Mouse (Mus musculus): ENCODE data around the gene Nt5c. TPM values are rescaled to one million over a fixed set of nuclear protein-coding genes. Genes with fewer than 3 reads are reported as not detected.
"Not testable (repeated sequence)": the region's sequence is repeated elsewhere in the genome, so short reads cannot be mapped to it uniquely, and the experiment has no call there.

Gene Nt5c
- polyA plus RNA-seq, 1 experiment from 2014 or later: 67.4 TPM

DNA sequence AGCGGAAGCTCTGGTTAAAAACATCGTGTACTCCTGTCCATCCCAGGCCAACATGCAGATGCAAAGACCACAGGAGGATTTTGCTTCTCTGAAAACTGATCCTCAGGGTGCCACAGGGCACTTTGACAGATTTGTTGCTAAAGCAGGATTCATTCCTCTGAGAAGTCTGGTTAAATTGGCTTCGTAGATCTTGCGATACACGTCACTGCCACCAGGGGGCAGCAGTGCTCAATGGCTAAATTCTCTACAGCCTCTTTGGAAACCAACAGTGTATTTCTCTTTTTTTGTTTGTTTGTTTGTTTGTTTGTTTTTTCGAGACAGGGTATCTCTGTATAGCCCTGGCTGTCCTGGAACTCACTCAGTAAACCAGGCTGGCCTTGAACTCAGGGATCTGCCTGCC, 7.9 kb downstream of the Nt5c start:
- H3K27me3 ChIP-seq (ENCODE audit: control insufficient read depth, insufficient read depth, low read length): no peaks in the 10 kb centered on the region
- H3K4me2 ChIP-seq (ENCODE audit: low read depth, low read length): no peak overlapping the region
- DNase-seq (ENCODE audit: low spot score): peak; percentile 86
- H3K27ac ChIP-seq (replicated peaks; ENCODE audit: low read depth, low read length): no peak overlapping the region
- no peaks in the 10 kb centered on the region for H3K4me1 ChIP-seq (ENCODE audit: control insufficient read depth, insufficient read depth, low read length)
- H3K9ac ChIP-seq (replicated peaks; ENCODE audit: low read length): no peak overlapping the region; the same call in 1 of the 2 replicates
- no peaks in the 10 kb centered on the region for H3K36me3 ChIP-seq (replicated peaks; ENCODE audit: control insufficient read depth, insufficient read depth, low read depth, low read length)
- ATAC-seq (replicated peaks; ENCODE audit: insufficient number of reproducible peaks, low FRiP score, low TSS enrichment, low read depth): no peak
- H3K4me3 ChIP-seq (ENCODE audit: low read depth, low read length): no peak overlapping the region
- 19% methylated on average over 6 of the region's 6 CpGs for WGBS
- no peaks in the 10 kb centered on the region for H3K9me3 ChIP-seq (replicated peaks; ENCODE audit: control insufficient read depth, low read length)

- ATAC-seq (replicated peaks; ENCODE audit: insufficient number of reproducible peaks, low FRiP score, low TSS enrichment, low read depth): no peak
- DNase-seq (ENCODE audit: low spot score): no peak
- Histone ChIP-seq H3K27me3 (ENCODE audit: control insufficient read depth, insufficient read depth, low read length) (no peaks in the 10 kb centered on the region), H3K4me1 (ENCODE audit: control insufficient read depth, insufficient read depth, low read length) (no peaks in the 10 kb centered on the region), H3K4me3 (ENCODE audit: low read depth, low read length) (no peak overlapping the region), H3K9me3 (replicated peaks; ENCODE audit: control insufficient read depth, low read length) (no peaks in the 10 kb centered on the region), H3K27ac (replicated peaks; ENCODE audit: low read depth, low read length) (no peak overlapping the region), H3K36me3 (replicated peaks; ENCODE audit: control insufficient read depth, insufficient read depth, low read depth, low read length) (no peaks in the 10 kb centered on the region), H3K4me2 (ENCODE audit: low read depth, low read length) (no peak overlapping the region), H3K9ac (replicated peaks; ENCODE audit: low read length) (no peak overlapping the region; the same call in 1 of the 2 replicates)
- 69% methylated on average over 11 of the region's 11 CpGs for WGBS
Observed at GRCm38 (mm10) chr11:115483278-115483677, 8.4 kb downstream of the Nt5c start.

GRCm38 (mm10) chr11:115481553-115482259, 10.0 kb downstream of the Nt5c start:
- WGBS: 86% methylated on average over 6 of the region's 6 CpGs
- Histone ChIP-seq H3K36me3 (replicated peaks; ENCODE audit: control insufficient read depth, insufficient read depth, low read depth, low read length) (no peaks in the 10 kb centered on the region), H3K9ac (replicated peaks; ENCODE audit: low read length) (no peak overlapping the region), H3K4me2 (ENCODE audit: low read depth, low read length) (no peak overlapping the region), H3K27me3 (ENCODE audit: control insufficient read depth, insufficient read depth, low read length) (no peaks in the 10 kb centered on the region), H3K4me3 (ENCODE audit: low read depth, low read length) (no peak overlapping the region), H3K27ac (replicated peaks; ENCODE audit: low read depth, low read length) (no peak overlapping the region), H3K9me3 (replicated peaks; ENCODE audit: control insufficient read depth, low read length) (no peaks in the 10 kb centered on the region), H3K4me1 (ENCODE audit: control insufficient read depth, insufficient read depth, low read length) (no peaks in the 10 kb centered on the region)
- DNase-seq (ENCODE audit: low spot score) (no peak), ATAC-seq (replicated peaks; ENCODE audit: insufficient number of reproducible peaks, low FRiP score, low TSS enrichment, low read depth) (no peak)

DNA sequence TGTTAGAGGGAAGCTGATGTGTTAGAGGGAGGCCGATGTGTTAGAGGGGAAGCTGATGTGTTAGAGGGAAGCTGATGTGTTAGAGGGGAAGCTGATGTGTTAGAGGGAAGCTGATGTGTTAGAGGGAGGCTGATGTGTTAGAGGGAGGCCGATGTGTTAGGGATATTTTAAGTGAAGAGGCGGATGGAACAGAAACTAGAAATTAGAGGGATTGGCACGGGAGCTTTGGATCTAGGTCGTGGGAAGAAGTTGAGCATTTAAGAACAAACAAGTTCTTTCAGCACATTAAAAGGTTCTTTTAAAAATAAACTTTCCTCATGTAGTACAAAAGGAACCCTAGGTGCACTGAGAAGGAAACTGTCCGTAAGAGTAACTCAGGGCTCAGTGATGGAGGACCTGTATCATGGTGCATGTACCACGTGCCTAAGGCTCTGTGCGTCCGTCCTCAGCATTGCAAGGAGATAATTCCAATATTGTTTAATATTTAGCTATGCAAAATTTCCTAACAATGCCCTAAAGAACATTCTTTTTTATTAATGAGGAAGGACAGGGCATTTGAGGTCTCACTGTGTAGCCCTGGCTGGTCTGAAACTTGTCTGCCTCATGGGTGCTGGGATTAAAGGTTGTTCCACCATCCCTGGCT, 13.2 kb downstream of the Nt5c start:
- DNase-seq (ENCODE audit: low spot score) (no peak), ATAC-seq (replicated peaks; ENCODE audit: insufficient number of reproducible peaks, low FRiP score, low TSS enrichment, low read depth) (no peak)
- Histone ChIP-seq H3K4me3 (ENCODE audit: low read depth, low read length) (no peak overlapping the region), H3K4me2 (ENCODE audit: low read depth, low read length) (no peak overlapping the region), H3K36me3 (replicated peaks; ENCODE audit: control insufficient read depth, insufficient read depth, low read depth, low read length) (no peaks in the 10 kb centered on the region), H3K4me1 (ENCODE audit: control insufficient read depth, insufficient read depth, low read length) (peaks cover 6% of the 10 kb centered on the region), H3K9ac (replicated peaks; ENCODE audit: low read length) (no peak overlapping the region), H3K9me3 (replicated peaks; ENCODE audit: control insufficient read depth, low read length) (no peaks in the 10 kb centered on the region), H3K27ac (replicated peaks; ENCODE audit: low read depth, low read length) (no peak overlapping the region), H3K27me3 (ENCODE audit: control insufficient read depth, insufficient read depth, low read length) (no peaks in the 10 kb centered on the region)
- WGBS: 89% methylated on average over 9 of the region's 9 CpGs

GRCm38 (mm10) chr11:115477388-115477787, 14.3 kb downstream of the Nt5c start:
- not testable (repeated sequence) for DNase-seq (ENCODE audit: low spot score); H3K4me1 ChIP-seq (ENCODE audit: control insufficient read depth, insufficient read depth, low read length); H3K27me3 ChIP-seq (ENCODE audit: control insufficient read depth, insufficient read depth, low read length); H3K27ac ChIP-seq (replicated peaks; ENCODE audit: low read depth, low read length); H3K4me3 ChIP-seq (ENCODE audit: low read depth, low read length); H3K4me2 ChIP-seq (ENCODE audit: low read depth, low read length); H3K9ac ChIP-seq (replicated peaks; ENCODE audit: low read length); ATAC-seq (replicated peaks; ENCODE audit: insufficient number of reproducible peaks, low FRiP score, low TSS enrichment, low read depth); H3K36me3 ChIP-seq (replicated peaks; ENCODE audit: control insufficient read depth, insufficient read depth, low read depth, low read length); H3K9me3 ChIP-seq (replicated peaks; ENCODE audit: control insufficient read depth, low read length)
- 84% methylated on average over 7 of the region's 7 CpGs for WGBS

DNA sequence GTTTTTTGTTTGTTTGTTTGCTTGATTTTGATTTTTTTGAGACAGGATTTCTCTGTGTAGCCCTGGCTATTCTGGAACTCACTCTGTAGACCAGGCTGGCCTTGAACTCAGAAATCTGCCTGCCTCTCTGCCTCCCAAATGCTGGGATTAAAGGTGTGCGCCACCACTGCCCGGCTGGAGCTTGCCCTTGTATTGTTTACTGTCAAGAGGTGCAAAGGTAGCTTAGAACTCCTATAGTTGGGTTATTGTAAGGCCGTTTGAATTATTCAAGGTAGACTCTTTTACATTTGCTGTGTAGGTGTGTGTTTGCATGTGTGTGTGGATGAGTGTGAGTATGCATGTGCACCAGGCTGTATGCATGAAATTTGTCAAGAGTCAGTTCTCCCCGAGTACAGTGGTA, 15.0 kb downstream of the Nt5c start:
- not testable (repeated sequence) for ATAC-seq (replicated peaks; ENCODE audit: insufficient number of reproducible peaks, low FRiP score, low TSS enrichment, low read depth); H3K4me3 ChIP-seq (ENCODE audit: low read depth, low read length)

DNA sequence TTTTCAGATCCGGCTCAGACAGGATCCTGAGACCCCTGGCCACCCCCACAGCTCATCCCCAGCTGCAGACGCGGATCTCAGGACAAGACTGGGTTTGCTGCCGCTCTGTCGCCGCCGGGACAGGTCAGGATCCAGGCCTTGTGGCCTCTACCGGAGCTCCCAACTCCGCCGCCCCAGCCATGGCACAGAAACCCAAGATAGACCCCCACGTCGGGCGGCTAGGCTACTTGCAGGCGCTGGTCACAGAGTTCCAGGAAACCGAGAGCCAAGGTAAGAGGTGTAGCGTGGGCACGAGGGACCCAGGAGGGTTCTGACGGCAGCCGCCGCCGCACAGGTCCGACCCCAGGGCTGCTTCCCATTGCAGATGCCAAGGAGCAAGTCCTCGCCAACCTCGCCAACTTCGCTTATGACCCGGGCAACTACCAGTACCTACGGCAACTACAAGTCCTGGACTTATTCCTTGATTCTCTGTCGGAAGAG, 15.9 kb downstream of the Nt5c start:
- no peaks in the 10 kb centered on the region for H3K36me3 ChIP-seq (replicated peaks; ENCODE audit: control insufficient read depth, insufficient read depth, low read depth, low read length)
- ATAC-seq (replicated peaks; ENCODE audit: insufficient number of reproducible peaks, low FRiP score, low TSS enrichment, low read depth) (no peak), DNase-seq (ENCODE audit: low spot score) (no peak)
- H3K27ac ChIP-seq (replicated peaks; ENCODE audit: low read depth, low read length): 0 out of 2 replicates have a peak overlapping the region, but pooled peaks have one; percentile 56
- peak overlapping the region; percentile 93 for H3K4me2 ChIP-seq (ENCODE audit: low read depth, low read length)
- H3K4me1 ChIP-seq (ENCODE audit: control insufficient read depth, insufficient read depth, low read length): peaks cover 6% of the 10 kb centered on the region
- H3K4me3 ChIP-seq (ENCODE audit: low read depth, low read length): peak overlapping the region; percentile 80
- peak overlapping the region; percentile 74 for H3K9ac ChIP-seq (replicated peaks; ENCODE audit: low read length)
- H3K27me3 ChIP-seq (ENCODE audit: control insufficient read depth, insufficient read depth, low read length): no peaks in the 10 kb centered on the region
- H3K9me3 ChIP-seq (replicated peaks; ENCODE audit: control insufficient read depth, low read length): no peaks in the 10 kb centered on the region
- WGBS: 5% methylated on average over 28 of the region's 28 CpGs

More for the DNA sequence above, 15.0 kb downstream of the Nt5c start:
- not testable (repeated sequence) for H3K27me3 ChIP-seq (ENCODE audit: control insufficient read depth, insufficient read depth, low read length); H3K9me3 ChIP-seq (replicated peaks; ENCODE audit: control insufficient read depth, low read length); H3K9ac ChIP-seq (replicated peaks; ENCODE audit: low read length); DNase-seq (ENCODE audit: low spot score); H3K36me3 ChIP-seq (replicated peaks; ENCODE audit: control insufficient read depth, insufficient read depth, low read depth, low read length); H3K27ac ChIP-seq (replicated peaks; ENCODE audit: low read depth, low read length); H3K4me2 ChIP-seq (ENCODE audit: low read depth, low read length); H3K4me1 ChIP-seq (ENCODE audit: control insufficient read depth, insufficient read depth, low read length)
- 80% methylated on average over 4 of the region's 4 CpGs for WGBS

All from embryonic facial prominence, embryonic 11.5 days (tissue).